Mouse (Mus musculus) erythroid progenitor cell, adult 5-6 weeks (primary cell): Measurements from ENCODE around the gene Phlda2. TPM values are rescaled to one million over a fixed set of nuclear protein-coding genes. Genes with fewer than 3 reads are reported as not detected.

Experiments used
- ATAC-seq: replicated peaks from 2 replicates; pipeline ENCODE4 v1.8.0; 2016; ENCODE audit warnings: moderate number of reproducible peaks, mild to moderate bottlenecking, moderate TSS enrichment, inconsistent platforms; ENCODE audit not compliant: poor library complexity, low FRiP score, severe bottlenecking
- total RNA-seq, 2 experiments: library from RNA; stranded (forward) in 1 of 2; stranded (reverse) in 1 of 2; fragments of 150-400 nt in 1 of 2; fragments of 186-747, 209-891 nt in 1 of 2; gene quantifications; 2 replicates each; pipeline versions ENCODE4 v1.2.3 to v1.2.4; 2015 to 2017; ENCODE audit warnings: low replicate concordance in 2 of 2

Phlda2 gene
- total RNA-seq, 2 experiments from 2014 or later, result not detected

- ATAC-seq, result peak; percentile 65; the same call in 1 of the 2 replicates
These were observed 2.9 kb upstream of the Phlda2 start for GRCm38 (mm10) chr7:143505823-143506222.

GRCm38 (mm10) chr7:143505411-143505810 is 2.5 kb upstream of the Phlda2 start:
- no peak for ATAC-seq

DNA sequence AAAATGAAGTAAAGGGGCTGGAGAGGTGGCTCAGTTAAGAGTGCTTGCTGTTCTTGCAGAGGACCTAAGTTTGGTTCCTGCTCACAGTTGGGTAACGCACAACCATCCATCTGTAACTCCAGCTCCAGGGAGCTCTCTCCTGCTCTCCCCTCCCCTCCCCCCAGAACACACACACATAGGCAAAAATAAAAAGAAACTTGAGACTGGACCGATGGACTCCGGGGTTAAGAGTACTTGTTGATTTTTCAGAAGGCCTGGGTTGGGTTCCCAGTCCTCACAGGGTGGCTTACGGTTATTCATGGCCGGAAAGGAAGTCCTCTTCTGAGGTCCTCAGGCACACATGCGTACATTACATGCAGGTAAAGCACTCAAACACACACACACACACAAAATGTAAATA is 976 bp upstream of the Phlda2 start:
- ATAC-seq, result no peak

- ATAC-seq, result no peak
These were observed 1.1 kb downstream of the Phlda2 start for GRCm38 (mm10) chr7:143501643-143502417.

DNA sequence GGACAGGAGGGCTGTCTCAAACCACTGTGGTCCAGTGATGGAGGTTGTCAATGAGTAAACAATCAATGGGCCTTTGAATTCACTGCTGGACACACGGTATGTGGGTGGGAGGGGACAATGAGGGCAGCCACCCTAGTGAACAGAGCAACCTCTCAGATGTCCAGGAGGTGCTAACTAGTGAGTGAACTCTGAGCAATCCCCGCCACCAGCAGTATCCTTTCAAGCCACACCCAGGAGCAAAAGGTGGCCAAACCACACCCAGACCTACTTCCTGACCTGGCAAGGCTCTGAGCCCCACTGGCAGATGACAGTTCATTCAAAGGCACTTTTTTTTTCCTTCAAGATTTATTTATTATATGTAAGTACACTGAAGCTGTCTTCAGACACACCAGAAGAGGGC is 2.0 kb downstream of the Phlda2 start:
- no peak for ATAC-seq

DNA sequence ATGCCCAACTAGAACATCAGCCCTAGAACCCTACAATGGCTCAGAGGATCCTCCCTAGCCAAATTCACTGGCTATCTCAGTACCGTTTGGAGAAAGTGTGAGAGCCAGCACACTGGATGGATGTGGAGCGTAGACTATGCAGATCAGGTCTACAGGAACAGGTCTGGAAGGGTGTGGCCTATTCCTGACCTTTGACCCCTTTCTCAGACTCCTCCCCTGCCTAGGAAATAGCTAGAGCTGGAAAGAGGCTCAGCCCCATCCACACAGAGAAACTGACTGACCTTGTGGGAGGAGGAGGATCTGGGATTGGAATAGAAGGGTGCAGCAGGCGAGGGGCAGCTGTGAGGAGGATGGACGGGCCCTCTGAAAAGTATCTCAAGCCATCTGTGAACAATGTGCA is 4.4 kb downstream of the Phlda2 start:
- no peak for ATAC-seq

DNA sequence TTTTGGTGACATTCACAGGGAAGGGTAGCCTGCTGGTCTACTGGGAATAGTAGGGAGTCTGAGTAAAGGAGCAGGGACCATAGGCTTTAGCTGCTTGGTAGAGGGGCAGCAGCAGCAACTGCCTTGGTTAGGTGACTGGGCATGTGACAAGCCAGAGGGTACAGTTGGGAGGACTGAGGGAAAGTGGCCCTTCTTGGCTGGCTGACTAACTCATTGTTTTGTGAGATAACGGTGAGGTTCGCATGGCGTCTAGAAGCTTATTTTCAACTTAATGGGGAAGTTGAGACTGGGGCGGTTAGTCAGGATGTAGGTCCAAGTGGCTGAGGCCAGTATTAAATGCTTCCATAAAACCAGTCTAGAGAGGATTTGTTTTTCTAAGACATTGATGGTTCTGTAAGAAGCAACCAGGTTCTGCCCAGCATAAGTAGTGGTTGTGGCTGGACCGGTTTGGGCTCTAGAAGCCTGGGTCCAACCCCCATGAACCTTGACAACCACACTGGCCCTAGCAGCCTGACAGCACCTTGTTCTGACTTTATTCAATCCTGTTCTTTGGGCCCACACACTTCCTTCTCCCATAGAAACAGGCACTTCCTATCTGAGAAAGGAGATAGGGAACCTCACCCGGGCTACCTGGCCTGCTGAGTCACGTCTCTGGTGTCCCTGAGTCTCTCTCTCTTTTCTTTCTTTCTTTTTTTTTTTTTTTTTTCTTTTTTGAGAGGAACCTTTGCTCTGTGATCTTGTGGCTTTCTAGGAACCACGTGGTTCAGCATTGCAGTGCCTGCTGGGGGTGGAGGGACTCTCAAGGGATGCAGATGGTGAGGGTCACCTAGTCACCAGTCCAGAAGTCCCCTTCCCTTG is 7.6 kb downstream of the Phlda2 start:
- no peak for ATAC-seq

GRCm38 (mm10) chr7:143493616-143494126 is 9.3 kb downstream of the Phlda2 start:
- no peak for ATAC-seq

DNA sequence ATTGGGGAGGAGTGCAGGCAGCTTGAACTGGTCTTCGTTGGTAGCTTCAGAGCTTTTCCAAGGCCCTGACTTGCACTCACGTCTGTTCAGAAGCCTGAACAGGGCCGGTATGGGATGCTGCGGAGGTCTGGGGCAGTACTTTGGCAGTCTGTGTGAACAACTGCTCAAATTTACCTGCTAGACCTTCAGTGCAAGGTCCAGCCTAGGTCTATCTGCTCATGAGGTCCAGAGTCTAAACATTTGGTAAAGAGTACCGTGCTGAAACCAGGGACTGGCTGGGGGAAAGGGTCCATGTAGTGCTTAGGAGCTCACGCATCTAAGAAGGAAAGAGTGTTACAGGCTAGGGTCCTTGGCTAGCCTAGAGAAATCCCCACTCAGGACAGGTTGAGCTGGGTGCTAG is 13.2 kb downstream of the Phlda2 start:
- no peak for ATAC-seq

DNA sequence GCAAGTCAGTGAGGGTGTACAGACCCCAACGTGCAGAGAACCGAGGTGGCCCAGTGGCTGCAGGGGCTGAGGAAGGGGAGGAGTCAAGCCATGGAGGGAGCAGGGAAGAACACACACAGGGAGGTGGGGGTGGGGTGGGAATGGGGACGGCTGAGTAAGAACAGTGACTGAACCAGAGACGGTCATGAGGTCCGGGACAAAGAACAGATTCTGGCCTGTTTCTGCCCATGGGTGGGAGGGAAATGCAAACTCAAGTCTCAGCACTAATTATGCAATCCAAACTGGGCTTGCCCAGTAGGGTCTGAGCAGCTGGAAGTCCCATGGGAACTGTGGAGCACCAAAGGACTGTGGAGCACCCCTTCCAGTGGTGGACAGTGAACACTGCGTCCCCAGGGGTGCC is 20.4 kb downstream of the Phlda2 start:
- ATAC-seq, result no peak

DNA sequence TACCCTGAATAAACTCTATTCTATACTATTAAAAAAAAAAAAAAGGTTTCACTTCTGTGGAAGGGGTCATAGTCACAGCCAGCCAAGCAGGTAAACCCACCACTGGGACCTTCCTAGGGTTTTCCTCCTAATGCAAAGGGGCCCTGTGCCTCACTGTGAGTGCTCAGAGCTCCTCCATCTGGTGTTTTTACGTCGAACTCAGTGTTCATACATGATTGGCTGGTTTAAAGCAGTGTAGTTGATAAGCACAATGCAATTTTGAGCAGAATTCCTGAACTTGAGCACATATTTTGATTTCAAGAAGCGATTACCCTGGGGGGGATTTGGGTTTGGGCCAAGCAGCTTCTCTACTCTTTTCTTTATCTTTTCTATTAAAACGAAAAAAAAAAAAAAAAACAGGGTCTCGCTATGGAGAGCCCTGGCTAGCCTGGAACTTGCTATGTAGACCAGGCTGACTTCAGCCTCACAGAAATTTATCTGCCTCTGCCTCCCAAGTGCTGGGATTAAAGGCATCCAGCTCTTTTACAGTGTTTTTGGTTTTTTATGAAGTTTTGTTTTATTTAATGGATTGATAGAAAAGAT is 21.1 kb downstream of the Phlda2 start:
- ATAC-seq, result no peak

GRCm38 (mm10) chr7:143480498-143480897 is 22.5 kb downstream of the Phlda2 start:
- no peak for ATAC-seq

- ATAC-seq, result no peak
These were observed 25.1 kb downstream of the Phlda2 start for GRCm38 (mm10) chr7:143477800-143478199.

DNA sequence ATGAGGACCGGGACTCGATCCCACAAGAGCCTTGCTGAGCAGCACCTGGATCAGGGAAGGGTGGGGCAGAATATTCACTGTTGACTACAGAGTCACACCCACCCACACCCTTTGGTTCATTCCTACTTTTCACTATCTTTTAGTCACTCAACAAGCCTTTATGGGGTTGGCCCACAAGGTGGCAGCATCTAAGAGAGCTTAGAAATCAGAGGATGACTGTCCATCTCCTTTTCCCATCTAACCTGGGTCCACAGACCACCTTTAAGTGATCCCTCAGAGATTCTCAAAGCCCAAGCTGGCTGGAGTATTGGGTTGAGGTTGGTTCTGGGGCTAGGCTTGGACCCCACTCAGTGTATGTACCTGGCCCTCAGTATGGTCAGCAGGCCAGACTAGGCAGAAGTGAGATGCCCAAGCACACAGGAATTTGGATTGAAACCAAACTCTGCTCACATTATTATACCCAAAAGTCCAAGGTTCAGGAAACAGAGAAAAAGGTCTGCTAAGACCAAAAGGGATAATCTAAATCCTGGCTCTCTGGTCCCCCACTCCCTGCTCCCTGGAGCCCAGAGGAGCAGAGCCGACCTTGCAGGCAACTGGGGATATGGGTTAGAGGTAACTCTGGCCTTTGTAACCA is 26.1 kb downstream of the Phlda2 start:
- no peak for ATAC-seq

GRCm38 (mm10) chr7:143475876-143476275 is 27.1 kb downstream of the Phlda2 start:
- no peak for ATAC-seq

- no peak for ATAC-seq
These were observed 28.1 kb downstream of the Phlda2 start for GRCm38 (mm10) chr7:143474811-143475210.

DNA sequence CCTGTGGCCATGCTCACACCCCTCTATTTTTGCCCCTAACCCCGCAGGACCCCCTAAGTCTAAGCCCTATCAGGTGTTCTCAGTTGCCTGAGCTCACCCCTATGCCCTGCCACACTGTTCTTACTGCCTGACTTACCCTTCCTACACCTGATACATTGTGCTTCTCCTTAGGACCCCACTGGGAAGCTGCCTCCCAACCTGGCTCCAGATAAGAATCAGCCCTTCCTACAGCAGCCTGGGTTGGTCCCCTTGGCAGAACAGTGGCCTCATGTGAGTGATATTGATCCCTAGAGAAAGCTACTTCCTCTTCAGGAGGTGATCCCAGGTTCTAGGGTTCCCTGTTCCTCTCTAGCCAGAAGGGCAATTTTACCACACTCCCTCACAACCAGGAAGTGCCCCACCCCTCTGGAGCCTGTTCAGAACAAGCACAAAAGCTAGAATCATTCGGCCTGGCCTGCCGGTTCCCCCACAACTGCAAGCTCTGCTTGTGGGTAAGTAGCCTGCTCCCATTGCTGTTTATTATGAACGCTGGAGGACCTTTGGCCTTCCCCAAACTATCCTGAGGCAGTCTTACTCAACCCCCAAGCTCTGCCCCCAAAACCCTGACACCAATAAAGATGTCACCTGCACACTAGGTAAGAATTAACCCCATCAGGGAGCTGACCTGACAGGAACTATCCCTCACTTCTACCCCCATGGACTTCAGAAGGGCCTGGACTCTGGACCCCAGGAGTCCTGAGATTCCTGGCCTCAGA is 29.4 kb downstream of the Phlda2 start, which contains the start of gene Slc22a18:
Slc22a18 (plus strand) TSS at position 390 of the 755 bp plus-strand sequence.
- no peak for ATAC-seq

GRCm38 (mm10) chr7:143469946-143470345 is 33.0 kb downstream of the Phlda2 start:
- ATAC-seq, result peak; percentile 65

- no peak for ATAC-seq
These were observed 35.2 kb downstream of the Phlda2 start for GRCm38 (mm10) chr7:143467714-143468113.
